Mouse (Mus musculus) testis, postnatal 10 days (tissue): ENCODE measurements at regions not wholly inside any gene's neighbourhood (a gene's known extent, or its start where the extent isn't known, plus 50 kb on each side); places are given as distances from the start of the nearest gene placed in this dataset.
A peak's percentile ranks its signal among the peaks of the same experiment; 100 is the strongest.

Experiments used
- DNase-seq: peaks from one replicate; pipeline ENCODE4 v3.0.0; 2021; ENCODE audit warnings: low spot score

GRCm38 (mm10) chr14:24081911-24082558, 67.7 kb upstream of the Kcnma1 start:
- peak; percentile 52 for DNase-seq

GRCm38 (mm10) chr14:24068693-24069092, 54.4 kb upstream of the Kcnma1 start:
- no peak for DNase-seq

GRCm38 (mm10) chr14:24067657-24068056, 53.4 kb upstream of the Kcnma1 start:
- peak; percentile 85 for DNase-seq

DNA sequence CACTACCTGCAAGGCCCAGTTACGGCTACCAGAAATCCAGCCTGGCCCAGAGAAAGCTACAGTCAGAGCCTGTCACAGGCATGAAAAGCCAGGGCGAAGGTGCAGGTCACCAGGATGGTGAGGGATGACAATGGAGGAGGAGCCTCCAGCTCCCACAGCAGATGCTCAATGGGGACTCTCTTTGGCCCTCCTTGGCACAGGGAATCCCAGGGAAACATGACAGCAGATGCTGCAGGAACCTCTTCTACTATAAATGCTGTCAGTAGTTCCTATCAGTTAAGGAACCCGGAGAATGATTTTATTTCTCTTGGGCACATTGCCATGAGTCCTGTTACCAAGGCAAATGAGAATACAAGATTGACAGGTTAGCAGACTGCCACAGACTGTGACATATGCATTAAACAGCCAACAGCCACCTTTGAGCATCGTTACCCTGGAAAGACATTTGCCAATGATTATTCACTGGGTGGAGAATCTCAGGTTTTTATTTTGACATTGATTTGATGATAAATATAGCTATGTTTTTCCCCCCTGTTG, 51.0 kb upstream of the Kcnma1 start:
- no peak for DNase-seq
